Mouse (Mus musculus) thymus, adult 2 months (tissue): ENCODE measurements around the gene Tmem144.

Source experiments
- CTCF ChIP-seq: fragments of 200-500 bp; IDR thresholded peaks from 2 replicates; pipeline ENCODE4 v1.5.1; 2012; ENCODE audit warnings: mild to moderate bottlenecking, control low read depth, low read length, moderate library complexity, borderline replicate concordance; ENCODE audit not compliant: control insufficient read depth, poor library complexity, insufficient read depth; ENCODE audit errors: extremely low read depth
- POLR2A ChIP-seq: fragments of 200-500 bp; IDR thresholded peaks from 2 replicates; pipeline ENCODE4 v1.6.1; 2012; ENCODE audit warnings: mild to moderate bottlenecking, low read length, control low read depth, moderate library complexity; ENCODE audit not compliant: control insufficient read depth, poor library complexity, insufficient read depth; ENCODE audit errors: extremely low read depth

DNA sequence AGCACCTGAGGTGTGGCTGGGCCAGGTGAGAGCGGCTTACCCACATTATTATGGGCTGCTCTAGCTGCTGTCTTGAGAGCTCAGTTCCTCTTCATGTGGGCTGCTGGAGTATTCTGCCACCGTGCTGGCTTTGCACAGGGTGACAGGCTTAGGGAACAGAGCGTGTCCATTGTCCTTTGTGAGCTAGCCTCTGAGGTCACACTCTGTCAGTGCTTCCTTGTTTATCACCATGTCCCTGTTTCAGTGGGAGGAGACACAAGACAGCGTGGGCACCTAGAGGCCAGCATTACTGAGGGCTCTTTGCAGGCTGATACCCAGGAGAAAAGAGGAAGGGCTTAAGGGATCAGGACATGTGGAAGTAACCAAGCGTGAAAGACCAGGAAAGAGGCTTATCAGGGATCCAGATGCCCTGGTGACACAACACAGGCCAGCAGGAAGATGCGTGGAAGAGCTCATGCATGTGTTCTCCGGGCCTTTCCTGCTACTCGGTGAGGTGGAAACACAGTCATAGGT, at the start of gene Tmem144:
- TF ChIP-seq CTCF: no peak
- no peak for TF ChIP-seq POLR2A
